Mouse (Mus musculus) megakaryocyte, embryonic 14.5 days (primary cell): Measurements from ENCODE around the gene Ehbp1.

ENCODE experiments used
- FLI1 ChIP-seq: IDR thresholded peaks from 2 replicates; pipeline ENCODE4 v1.6.1; 2012; ENCODE audit warnings: low read length, inconsistent platforms, mixed read lengths
- GATA1 ChIP-seq: IDR thresholded peaks from 3 replicates; pipeline ENCODE4 v1.6.1; 2012; ENCODE audit warnings: mixed read lengths, low read length, inconsistent platforms, borderline replicate concordance

GRCm38 (mm10) chr11:22006471-22007087 is 335.5 kb downstream of the Ehbp1 start:
- no peak for TF ChIP-seq FLI1
- TF ChIP-seq GATA1, result no peak
